Mouse (Mus musculus) hindbrain, embryonic 14.5 days (tissue): ENCODE measurements around the gene Tlk1. TPM values are rescaled to one million over a fixed set of nuclear protein-coding genes. Genes with fewer than 3 reads are reported as not detected.
A peak's percentile ranks its signal among the peaks of the same experiment; 100 is the strongest.

Experiments used
- ATAC-seq: fragments of 200-750 bp; cut with Nextera tagmentation; 2 replicates; pipeline ENCODE4 v1.8.0; 2017; ENCODE audit warnings: moderate number of reproducible peaks, mild to moderate bottlenecking, moderate TSS enrichment, moderate library complexity; ENCODE audit not compliant: low FRiP score
- DNase-seq: peaks from one replicate; pipeline ENCODE4 v3.0.0-alpha.2; 2015; ENCODE audit warnings: low spot score
- H3K27ac ChIP-seq: fragments of 300-500 bp; sonication (generic); 2 replicates; pipeline ENCODE4 v1.5.1; 2014; ENCODE audit warnings: mild to moderate bottlenecking, moderate library complexity
- H3K27me3 ChIP-seq: fragments of 300-500 bp; sonication (generic); 2 replicates; pipeline ENCODE4 v1.6.1; 2014; ENCODE audit warnings: mild to moderate bottlenecking, low read length, mixed read lengths; ENCODE audit not compliant: control insufficient read depth, insufficient read depth
- H3K36me3 ChIP-seq: fragments of 300-500 bp; sonication (generic); replicated peaks from 2 replicates; pipeline ENCODE4 v1.6.1; 2014; ENCODE audit not compliant: control insufficient read depth, insufficient read depth
- H3K4me1 ChIP-seq: fragments of 300-500 bp; sonication (generic); replicated peaks from 2 replicates; pipeline ENCODE4 v1.6.1; 2014; ENCODE audit warnings: antibody characterized with exemption, low read length, mixed read lengths; ENCODE audit not compliant: control insufficient read depth, insufficient read depth
- H3K4me2 ChIP-seq: fragments of 300-500 bp; sonication (generic); replicated peaks from 2 replicates; pipeline ENCODE4 v1.6.1; 2014; ENCODE audit warnings: mild to moderate bottlenecking, moderate library complexity
- H3K4me3 ChIP-seq: fragments of 300-500 bp; sonication (generic); replicated peaks from 2 replicates; pipeline ENCODE4 v1.5.1; 2014; ENCODE audit warnings: mild to moderate bottlenecking, low read length
- H3K9ac ChIP-seq: fragments of 300-500 bp; sonication (generic); 2 replicates; pipeline ENCODE4 v1.6.1; 2014
- H3K9me3 ChIP-seq: fragments of 300-500 bp; sonication (generic); 2 replicates; pipeline ENCODE4 v1.6.1; 2016; ENCODE audit warnings: low read length; ENCODE audit not compliant: control insufficient read depth
- WGBS: fragments of 180-500 bp; shearing (Covaris S2); extraction: QIAGEN DNeasy Blood & Tissue Kit; methylation state at CpG from one replicate; pipeline ENCODE4 v1.1.7; 2014; 5-methylcytosine and 5-hydroxymethylcytosine counted together
- polyA plus RNA-seq: library from polyadenylated mRNA; unstranded; fragments of >200 nt; fragmentation: Nextera tagmentation; extraction: Ambion mirVana; gene quantifications from 2 replicates; pipeline ENCODE4 v1.2.1, GENCODE M21; 2014

Gene Tlk1
- polyA plus RNA-seq, 1 experiment from 2014 or later, result 29.9 TPM

GRCm38 (mm10) chr2:70826436-70827230, 1.1 kb upstream of the Tlk1 start:
- Histone ChIP-seq H3K9ac (no peak overlapping the region), H3K4me1 (peaks cover 17% of the 10 kb centered on the region), H3K27ac (no peak overlapping the region), H3K4me2 (peak overlapping the region; percentile 73), H3K36me3 (no peaks in the 10 kb centered on the region), H3K4me3 (no peak overlapping the region; the same call in 1 of the 2 replicates), H3K9me3 (no peaks in the 10 kb centered on the region), H3K27me3 (no peaks in the 10 kb centered on the region)
- DNase-seq (no peak), ATAC-seq (no peak)
- 74% methylated on average over 8 of the region's 8 CpGs for WGBS

DNA sequence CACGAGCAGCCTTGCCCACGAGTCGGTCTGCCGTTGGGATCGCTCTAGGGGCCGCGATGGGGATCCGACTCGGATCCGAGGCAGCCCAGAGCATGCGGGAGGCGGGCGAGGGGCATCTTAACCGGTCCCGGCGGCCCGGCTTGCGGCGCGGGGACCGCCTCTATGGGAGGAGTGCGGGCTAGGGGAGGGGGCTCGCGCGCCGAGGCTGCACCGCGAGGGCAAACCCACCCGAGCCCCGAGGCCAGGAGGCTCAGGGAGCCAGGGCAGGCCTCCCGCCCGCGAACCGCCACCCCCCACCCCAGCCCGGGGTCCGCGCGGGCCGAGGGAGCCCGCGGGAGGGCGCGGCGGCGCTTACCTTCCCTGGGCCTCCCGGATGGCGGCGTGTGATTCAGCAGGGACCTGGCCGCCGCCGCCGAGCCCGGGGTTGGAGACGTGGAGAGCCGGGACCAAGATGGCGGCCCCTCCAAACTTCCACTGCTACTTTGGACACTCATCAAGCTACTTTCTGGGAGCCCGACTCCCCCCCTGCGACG, 624 bp downstream of the Tlk1 start:
- peak overlapping the region; percentile 93 for H3K4me3 ChIP-seq
- H3K9me3 ChIP-seq, result no peaks in the 10 kb centered on the region
- under 1% methylated on average over 49 of the region's 59 CpGs for WGBS
- H3K36me3 ChIP-seq, result no peaks in the 10 kb centered on the region
- H3K4me1 ChIP-seq, result peaks cover 17% of the 10 kb centered on the region
- ATAC-seq, result peak; percentile 82
- no peaks in the 10 kb centered on the region for H3K27me3 ChIP-seq
- peak overlapping the region; percentile 73 for H3K4me2 ChIP-seq
- H3K27ac ChIP-seq, result peak overlapping the region; percentile 100
- H3K9ac ChIP-seq, result peak overlapping the region; percentile 93
- DNase-seq, result peak; percentile 62

GRCm38 (mm10) chr2:70823926-70824800, 1.4 kb downstream of the Tlk1 start:
- H3K36me3 ChIP-seq, result no peaks in the 10 kb centered on the region
- WGBS, result 1% methylated on average over 27 of the region's 27 CpGs
- peak; percentile 70 for DNase-seq
- H3K9ac ChIP-seq, result peak overlapping the region; percentile 93
- H3K4me2 ChIP-seq, result peak overlapping the region; percentile 73
- peak overlapping the region; percentile 100 for H3K27ac ChIP-seq
- H3K27me3 ChIP-seq, result no peaks in the 10 kb centered on the region
- no peak for ATAC-seq
- no peaks in the 10 kb centered on the region for H3K9me3 ChIP-seq
- peaks cover 17% of the 10 kb centered on the region for H3K4me1 ChIP-seq
- peak overlapping the region; percentile 93 for H3K4me3 ChIP-seq

- H3K4me2 ChIP-seq, result peak overlapping the region; percentile 73
- DNase-seq, result no peak
- H3K36me3 ChIP-seq, result no peaks in the 10 kb centered on the region
- no peaks in the 10 kb centered on the region for H3K27me3 ChIP-seq
- H3K4me3 ChIP-seq, result peak overlapping the region; percentile 93
- H3K9ac ChIP-seq, result peak overlapping the region; percentile 93; the same call in 1 of the 2 replicates
- peaks cover 17% of the 10 kb centered on the region for H3K4me1 ChIP-seq
- no peaks in the 10 kb centered on the region for H3K9me3 ChIP-seq
- no peak overlapping the region for H3K27ac ChIP-seq
- no peak for ATAC-seq
- WGBS, result 45% methylated on average over 5 of the region's 5 CpGs
These were observed 2.1 kb downstream of the Tlk1 start for GRCm38 (mm10) chr2:70823434-70823833.

- Histone ChIP-seq H3K9ac (no peak overlapping the region), H3K9me3 (no peaks in the 10 kb centered on the region), H3K4me3 (no peak overlapping the region), H3K36me3 (no peaks in the 10 kb centered on the region), H3K4me2 (no peak overlapping the region), H3K4me1 (no peaks in the 10 kb centered on the region), H3K27me3 (no peaks in the 10 kb centered on the region), H3K27ac (no peak overlapping the region)
- 67% methylated on average over 3 of the region's 3 CpGs for WGBS
- DNase-seq (no peak), ATAC-seq (no peak)
These were observed 8.6 kb downstream of the Tlk1 start for GRCm38 (mm10) chr2:70816939-70817338.

DNA sequence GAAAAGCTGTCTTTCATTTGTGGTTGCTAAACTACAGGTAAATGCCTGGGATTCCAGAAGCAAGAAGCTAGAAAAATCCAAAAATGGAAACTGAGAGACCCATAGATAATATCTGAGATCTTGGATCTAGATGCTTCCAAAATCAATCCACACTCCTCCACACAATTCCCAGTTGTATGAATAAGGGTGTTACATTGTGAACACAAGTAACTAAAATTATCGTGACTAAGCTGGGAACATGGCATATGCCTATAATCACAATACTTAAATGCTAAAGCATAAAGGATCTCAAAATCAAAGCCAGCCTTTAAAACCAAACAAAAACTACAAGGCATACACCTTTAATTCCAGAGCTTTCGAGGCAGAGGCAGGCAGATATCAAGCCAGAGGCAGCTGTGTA, 9.5 kb downstream of the Tlk1 start:
- DNase-seq, result no peak
- no peak overlapping the region for H3K4me3 ChIP-seq
- ATAC-seq, result no peak
- no peaks in the 10 kb centered on the region for H3K27me3 ChIP-seq
- no peaks in the 10 kb centered on the region for H3K9me3 ChIP-seq
- no peaks in the 10 kb centered on the region for H3K4me1 ChIP-seq
- H3K4me2 ChIP-seq, result no peak overlapping the region
- no peak overlapping the region for H3K27ac ChIP-seq
- WGBS, result 94% methylated on average over 2 of the region's 2 CpGs
- H3K36me3 ChIP-seq, result no peaks in the 10 kb centered on the region
- no peak overlapping the region for H3K9ac ChIP-seq

DNA sequence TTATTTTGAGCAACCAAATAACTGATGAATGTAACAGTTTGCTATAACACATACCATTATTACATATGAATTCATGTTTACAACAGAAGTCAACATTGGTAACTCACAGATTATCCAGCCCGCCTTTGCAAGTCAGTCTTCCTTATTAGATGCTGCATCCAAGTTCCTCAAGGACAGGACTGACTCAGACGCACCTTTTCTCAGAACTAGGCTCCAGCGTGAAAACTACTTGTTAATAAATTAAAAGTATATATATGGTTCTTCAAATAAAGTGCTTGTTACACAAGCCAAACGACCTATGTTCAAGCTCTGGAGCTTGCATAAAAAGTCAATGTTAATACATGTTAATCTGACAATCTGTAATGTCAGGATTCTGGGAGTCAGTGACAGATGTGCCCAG, 11.9 kb downstream of the Tlk1 start:
- Histone ChIP-seq H3K36me3 (no peaks in the 10 kb centered on the region), H3K27me3 (no peaks in the 10 kb centered on the region), H3K4me3 (no peak overlapping the region), H3K27ac (no peak overlapping the region), H3K4me2 (no peak overlapping the region), H3K9me3 (no peaks in the 10 kb centered on the region), H3K4me1 (0 out of 2 replicates have a peak, but pooled peaks cover 5% of the 10 kb centered on the region), H3K9ac (no peak overlapping the region)
- 84% methylated on average over 4 of the region's 4 CpGs for WGBS
- no peak for DNase-seq
- ATAC-seq, result no peak

DNA sequence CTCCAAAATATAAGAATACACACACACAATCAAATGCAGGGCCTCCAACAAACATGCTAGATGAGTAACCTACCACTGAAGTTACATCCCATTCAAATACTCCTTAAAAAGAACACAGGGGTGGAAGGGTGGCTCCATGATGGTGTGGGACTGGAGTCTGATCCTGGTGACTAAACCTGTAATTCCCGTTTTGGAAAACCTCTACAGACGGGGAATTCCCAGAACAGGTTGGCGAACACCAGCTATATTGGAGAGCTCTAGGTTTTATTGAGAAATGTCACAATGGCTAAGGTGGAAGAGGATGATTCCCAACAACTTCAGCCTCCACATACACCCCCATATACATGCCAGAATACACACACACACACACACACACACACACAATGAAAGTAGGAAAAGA, 14.1 kb downstream of the Tlk1 start:
- WGBS, result 89% methylated on average over 3 of the region's 3 CpGs
- DNase-seq (no peak), ATAC-seq (no peak)
- H3K9ac ChIP-seq, result no peak overlapping the region
- H3K4me1 ChIP-seq, result 0 out of 2 replicates have a peak, but pooled peaks cover 5% of the 10 kb centered on the region
- H3K9me3 ChIP-seq, result no peaks in the 10 kb centered on the region
- H3K27me3 ChIP-seq, result no peaks in the 10 kb centered on the region
- no peak overlapping the region for H3K4me3 ChIP-seq
- no peak overlapping the region for H3K4me2 ChIP-seq
- H3K36me3 ChIP-seq, result no peaks in the 10 kb centered on the region
- no peak overlapping the region for H3K27ac ChIP-seq

GRCm38 (mm10) chr2:70809921-70810320, 15.6 kb downstream of the Tlk1 start:
- no peak overlapping the region for H3K9ac ChIP-seq
- ATAC-seq (no peak), DNase-seq (no peak)
- 94% methylated on average over 3 of the region's 3 CpGs for WGBS
- no peak overlapping the region for H3K27ac ChIP-seq
- no peak overlapping the region for H3K4me3 ChIP-seq
- H3K9me3 ChIP-seq, result no peaks in the 10 kb centered on the region
- H3K4me2 ChIP-seq, result no peak overlapping the region
- H3K36me3 ChIP-seq, result no peaks in the 10 kb centered on the region
- H3K4me1 ChIP-seq, result 0 out of 2 replicates have a peak, but pooled peaks cover 5% of the 10 kb centered on the region
- H3K27me3 ChIP-seq, result no peaks in the 10 kb centered on the region
